Mouse (Mus musculus): ENCODE data around the gene Gm20721.
"Not testable (repeated sequence)": the region's sequence is repeated elsewhere in the genome, so short reads cannot be mapped to it uniquely, and the experiment has no call there.

Gene Gm20721

GRCm38 (mm10) chr2:174346612-174346998 lies at the start of gene Gm20721:
Gm20721 (minus strand) TSS chr2:174346712.
- no peak for DNase-seq

GRCm38 (mm10) chr2:174393383-174393782 lies 46.9 kb upstream of the Gm20721 start:
- no peak for DNase-seq

DNA sequence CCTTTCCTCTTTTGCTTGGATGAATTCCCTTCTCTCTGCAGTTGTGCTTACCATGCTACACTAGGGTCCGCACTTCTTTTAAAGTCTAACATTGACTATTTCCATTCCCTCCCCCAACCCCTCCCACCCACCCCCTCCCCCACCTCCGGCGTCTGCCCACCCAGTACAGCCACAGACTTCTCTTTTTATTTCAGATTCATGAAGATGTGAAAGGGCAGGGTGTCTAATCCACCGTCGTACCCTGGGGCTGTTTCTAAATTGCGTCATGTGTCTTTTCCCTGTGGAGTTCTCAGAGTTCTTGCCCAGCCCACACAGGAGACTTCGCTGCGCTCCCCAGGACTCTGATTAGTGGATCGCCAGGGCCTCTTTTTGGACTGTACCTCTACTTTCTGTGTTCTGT lies 46.0 kb upstream of the Gm20721 start:
- DNase-seq: no peak

DNA sequence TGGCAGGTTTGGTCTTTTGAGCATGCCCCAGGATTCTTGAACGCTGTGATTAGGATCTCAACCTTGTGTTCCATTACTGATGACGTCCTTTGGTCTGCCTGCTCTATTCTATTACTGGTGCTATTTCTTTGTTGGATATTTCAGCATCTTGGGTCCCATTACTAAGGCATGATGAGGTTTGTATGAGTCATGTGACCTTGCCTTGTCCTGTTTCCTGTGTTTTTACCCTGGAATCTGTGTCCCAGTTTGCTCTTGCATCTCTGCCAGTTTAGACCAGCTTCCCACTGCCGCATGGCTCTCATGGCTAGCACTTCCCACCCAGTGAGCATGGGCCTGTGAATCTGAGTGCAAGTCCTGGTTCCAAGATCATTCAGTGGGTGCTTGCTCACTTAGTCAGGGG lies 45.4 kb upstream of the Gm20721 start:
- DNase-seq: no peak

DNA sequence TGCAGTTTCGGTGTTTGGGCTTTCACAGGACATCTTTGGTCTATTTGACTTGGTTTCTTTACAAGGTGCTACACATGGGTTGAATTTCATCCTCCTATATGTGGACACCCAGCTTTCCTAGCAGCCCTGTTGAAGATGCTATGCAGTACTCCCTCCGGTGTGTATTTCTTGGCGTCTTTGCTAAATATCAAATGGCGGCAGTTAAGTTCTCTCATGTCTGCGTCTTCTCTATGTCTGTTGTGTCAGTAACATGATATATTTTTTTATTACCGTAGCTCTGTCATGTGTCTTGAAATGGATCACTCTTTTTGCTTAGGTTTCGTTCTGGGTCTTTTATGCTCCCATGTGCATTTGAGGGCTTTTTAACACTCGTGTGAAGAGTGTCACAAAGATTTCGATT lies 34.5 kb upstream of the Gm20721 start:
- no peak for DNase-seq

GRCm38 (mm10) chr2:174366571-174366970 lies 20.1 kb upstream of the Gm20721 start:
- DNase-seq: no peak

GRCm38 (mm10) chr2:174359656-174360055 lies 13.1 kb upstream of the Gm20721 start:
- DNase-seq: no peak

- no peak for DNase-seq
These were observed 12.0 kb upstream of the Gm20721 start for GRCm38 (mm10) chr2:174358516-174358915.

DNA sequence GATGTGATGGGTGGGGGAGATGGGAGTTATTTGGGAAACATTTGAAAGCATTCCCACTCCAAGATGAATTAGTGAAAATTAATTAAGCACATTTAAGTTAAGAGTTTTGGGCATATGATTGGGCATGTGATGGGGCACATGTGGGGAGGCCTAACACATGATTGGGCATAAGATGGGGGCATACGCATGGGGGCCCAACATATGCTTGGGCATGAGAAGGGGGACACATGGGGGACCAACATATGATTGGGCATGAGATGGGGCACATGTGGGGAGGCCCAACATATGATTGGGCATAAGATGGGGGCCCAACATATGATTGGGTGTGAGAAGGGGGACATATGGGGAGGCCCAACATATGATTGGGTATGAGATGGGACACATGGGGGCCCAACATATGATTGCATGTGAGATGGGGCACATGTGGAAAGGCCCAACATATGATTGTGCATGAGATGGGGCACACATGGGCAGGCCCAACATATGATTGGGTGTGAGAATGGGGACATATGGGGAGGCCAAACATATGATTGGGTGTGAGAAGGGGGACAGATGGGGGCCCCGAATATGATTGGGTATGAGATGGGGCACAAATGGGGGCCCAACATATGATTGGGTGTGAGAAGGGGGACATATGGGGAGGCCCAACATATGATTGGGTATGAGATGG lies 622 bp upstream of the Gm20721 start:
- DNase-seq: not testable (repeated sequence)

DNA sequence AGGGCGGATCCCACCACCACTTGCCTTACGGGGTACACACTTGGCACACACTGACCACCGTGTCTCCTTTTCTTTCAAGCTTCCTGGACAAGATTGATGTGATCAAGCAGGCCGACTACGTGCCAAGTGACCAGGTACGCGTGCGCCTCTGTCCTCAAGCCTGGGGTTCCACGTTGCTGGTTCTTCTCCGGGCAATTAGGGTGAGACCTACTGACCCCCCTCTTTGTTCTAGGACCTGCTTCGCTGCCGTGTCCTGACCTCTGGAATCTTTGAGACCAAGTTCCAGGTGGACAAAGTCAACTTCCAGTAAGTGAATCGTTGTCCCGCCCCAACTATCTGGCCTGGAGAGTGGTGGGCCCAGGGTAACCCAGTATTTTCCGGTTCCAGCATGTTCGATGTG lies 1.5 kb downstream of the Gm20721 start:
- no peak for DNase-seq

DNA sequence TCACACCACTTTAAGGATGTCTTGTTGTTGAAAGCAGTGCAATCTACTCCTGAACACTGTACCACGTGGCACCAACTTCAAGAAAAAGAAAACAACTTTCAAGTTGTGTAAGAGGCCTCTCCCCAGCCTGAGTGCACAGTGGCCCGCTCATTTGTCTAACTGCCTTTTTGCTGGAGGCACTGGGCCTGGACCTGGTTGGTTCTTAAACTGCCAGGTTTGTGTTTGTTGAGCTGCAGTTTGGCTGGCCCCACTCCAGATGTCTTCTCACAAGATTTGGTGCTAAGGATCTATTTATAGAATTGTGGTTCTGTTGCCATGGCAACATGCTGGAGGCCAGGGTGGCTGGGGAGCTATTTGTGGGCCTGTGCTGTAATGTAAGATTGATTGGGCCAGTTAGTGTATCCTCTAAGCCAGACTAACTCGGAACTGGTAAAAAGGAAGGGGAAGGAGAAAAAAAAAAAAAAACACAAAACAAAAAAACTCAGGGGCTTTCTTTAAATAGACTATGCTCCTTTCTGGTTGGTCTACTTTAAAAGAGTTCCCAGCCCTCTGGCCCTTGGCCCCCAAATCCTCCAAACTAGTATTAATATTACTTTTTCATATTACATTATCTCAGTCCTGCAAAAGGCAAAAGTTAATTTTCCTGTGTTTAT lies 2.4 kb downstream of the Gm20721 start:
- DNase-seq: peak; percentile 81

GRCm38 (mm10) chr2:174343566-174343965 lies 2.9 kb downstream of the Gm20721 start:
- DNase-seq: no peak

GRCm38 (mm10) chr2:174342793-174343400 lies 3.6 kb downstream of the Gm20721 start:
- no peak for DNase-seq

GRCm38 (mm10) chr2:174340893-174341580 lies 5.5 kb downstream of the Gm20721 start:
- DNase-seq: no peak

DNA sequence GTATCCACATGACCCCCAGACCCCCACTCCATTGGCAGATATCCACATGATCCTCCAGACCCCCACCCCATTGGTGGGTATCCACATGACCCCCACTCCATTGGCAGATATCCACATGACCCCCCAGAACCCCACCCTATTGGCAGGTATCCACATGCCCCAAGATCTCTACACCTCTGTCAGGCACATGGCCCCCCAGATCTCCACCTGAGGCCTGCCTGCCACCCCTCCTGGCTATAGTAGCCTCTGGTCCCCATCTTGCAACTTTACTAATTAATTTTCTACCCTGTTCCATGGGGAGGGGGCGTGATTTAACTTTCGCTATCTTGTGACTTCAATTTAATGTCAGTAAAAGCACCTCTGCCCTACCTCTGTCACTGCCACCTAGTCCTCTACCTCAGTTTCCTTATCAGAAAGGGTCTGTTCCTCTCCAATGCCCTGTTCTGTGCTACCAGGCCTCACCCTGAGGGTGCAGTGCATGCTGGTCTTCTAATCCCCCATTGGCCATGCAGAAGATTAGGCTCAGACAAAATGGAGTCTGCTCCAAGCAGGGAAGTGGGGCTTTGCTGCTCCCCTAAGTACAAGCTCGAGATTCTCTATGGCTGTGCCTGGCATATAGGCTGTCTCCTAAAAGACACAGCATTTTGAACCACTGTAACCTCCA lies 6.2 kb downstream of the Gm20721 start:
- no peak for DNase-seq

- peak in 1 of 2 experiments; percentile 20 for DNase-seq
These were observed 6.8 kb downstream of the Gm20721 start for GRCm38 (mm10) chr2:174339701-174340100.

DNA sequence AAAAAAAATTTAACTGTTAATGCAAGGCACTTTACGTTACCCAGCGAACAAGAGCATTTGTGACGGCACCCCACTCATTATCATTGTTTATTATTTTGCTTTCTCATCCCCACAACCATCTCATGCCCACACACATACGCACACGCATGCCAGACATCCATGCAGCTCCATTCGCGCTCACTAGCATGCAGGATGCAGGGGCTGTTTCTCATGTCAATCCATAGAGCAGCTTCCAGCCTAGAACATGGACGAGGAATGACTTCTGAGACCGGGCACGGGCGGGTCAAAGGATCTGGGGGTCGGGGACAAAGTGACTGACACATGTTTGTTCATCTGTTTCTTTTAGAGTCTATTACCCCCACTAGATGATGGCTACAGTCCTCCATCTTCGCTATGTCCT lies 9.2 kb downstream of the Gm20721 start:
- DNase-seq: no peak

- DNase-seq: peak; percentile 60
These were observed 12.1 kb downstream of the Gm20721 start for GRCm38 (mm10) chr2:174334415-174334814.

- no peak for DNase-seq
These were observed 13.1 kb downstream of the Gm20721 start for GRCm38 (mm10) chr2:174333239-174333890.

GRCm38 (mm10) chr2:174331282-174332030 lies 15.1 kb downstream of the Gm20721 start:
- DNase-seq: peak in 1 of 2 experiments; percentile 53

DNA sequence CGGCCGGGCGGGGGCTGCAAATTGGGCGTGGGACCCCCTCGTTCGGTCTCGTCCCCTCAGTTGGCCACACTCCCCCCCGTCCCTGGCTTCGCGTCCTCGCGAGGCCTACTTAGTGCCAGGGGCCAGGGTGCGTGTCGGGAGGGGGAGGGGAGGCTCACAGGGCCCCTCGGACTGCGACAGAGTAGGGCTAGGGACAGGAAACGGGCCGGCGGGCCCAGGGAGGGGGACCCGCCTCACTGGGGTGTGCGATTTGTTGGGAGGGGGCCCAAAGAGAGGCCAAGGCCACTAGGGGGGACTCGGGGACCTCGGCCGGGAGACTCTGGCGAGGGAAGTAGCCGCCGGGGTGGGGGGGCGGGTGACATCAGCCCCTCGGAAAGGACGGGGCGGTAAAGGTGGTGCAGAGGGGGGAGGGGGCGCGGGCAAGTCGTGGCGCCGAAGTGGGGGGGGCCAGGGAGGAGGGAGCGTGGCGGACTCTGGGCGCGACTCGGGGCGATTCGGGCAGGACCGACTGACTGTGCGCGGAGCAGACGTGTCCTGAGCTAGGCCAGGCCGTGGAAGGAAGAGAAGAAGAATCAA lies 15.8 kb downstream of the Gm20721 start:
- DNase-seq: peak; percentile 84 to 92
